Mouse (Mus musculus) mouse embryonic stem cell (cell line): ENCODE data around the gene Ncdn.

Experiments
- in situ Hi-C, 2 experiments: fragments of 300-500 bp; cut with MboI; formaldehyde crosslinking; loops; 1 replicate in 1 of 2; 3 replicates in 1 of 2; pipeline ENCODE4 v1.14.3; 2019 to 2020; ENCODE audit warnings: low sequenced_read_pairs in 2 of 2, low pct_unique_long_range_greater_than_20kb in 1 of 2, mixed read lengths in 1 of 2; ENCODE audit not compliant: unreplicated experiment in 1 of 2

Ncdn gene

DNA sequence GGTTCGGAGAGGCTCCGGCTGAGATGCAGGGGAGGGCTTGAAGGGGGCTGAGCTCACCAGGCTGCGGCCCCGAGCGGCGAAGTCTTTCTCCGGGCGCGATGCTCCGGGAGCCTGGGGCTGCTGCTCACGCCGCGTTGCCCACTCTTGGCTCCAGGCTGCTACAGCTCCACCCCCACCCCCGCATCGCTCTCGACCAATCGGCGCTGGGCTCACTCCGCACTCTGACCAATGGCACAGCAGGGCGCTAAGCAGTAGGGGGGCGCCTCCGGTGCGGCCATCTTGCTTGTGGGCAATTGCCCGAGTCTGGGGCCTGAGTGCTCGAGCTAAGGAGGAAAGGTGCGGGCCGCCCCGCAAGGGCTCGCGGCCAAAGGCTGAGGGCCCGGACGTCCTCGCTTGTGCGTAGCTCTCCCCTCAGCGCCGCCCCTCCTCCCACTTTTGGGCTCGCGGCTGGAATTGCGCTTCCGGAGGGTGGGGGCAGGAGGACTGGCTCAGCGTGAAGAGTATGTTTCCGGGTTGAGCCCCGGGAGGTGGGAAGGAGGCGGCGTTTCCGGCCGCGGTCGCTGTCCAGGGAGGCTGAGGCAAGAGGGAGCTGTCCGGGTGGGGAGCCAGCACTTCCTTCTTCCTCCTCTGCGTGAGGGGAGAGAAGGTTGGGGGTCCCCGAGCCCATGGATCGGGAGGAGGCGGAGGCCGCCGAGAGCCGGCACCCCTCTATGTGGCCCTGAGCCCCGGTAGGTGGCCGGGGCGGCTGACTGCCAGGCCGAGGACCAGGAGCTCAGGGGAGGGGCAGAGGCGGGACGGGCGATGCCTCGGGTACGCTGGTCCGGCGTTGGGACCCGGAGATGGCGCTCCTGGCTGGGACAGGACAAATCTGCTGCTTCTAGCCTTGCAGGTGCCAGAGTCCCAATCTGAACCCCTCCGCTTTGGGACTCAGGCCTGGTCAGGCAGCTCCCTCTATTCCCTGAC, at the start of gene Ncdn, which contains the start of gene AU040320:
Ncdn (minus strand) TSS at position 171 of the 963 bp plus-strand sequence.
AU040320 (plus strand) TSS at position 277 of the 963 bp plus-strand sequence.
- in situ Hi-C loops = no loop called here

DNA sequence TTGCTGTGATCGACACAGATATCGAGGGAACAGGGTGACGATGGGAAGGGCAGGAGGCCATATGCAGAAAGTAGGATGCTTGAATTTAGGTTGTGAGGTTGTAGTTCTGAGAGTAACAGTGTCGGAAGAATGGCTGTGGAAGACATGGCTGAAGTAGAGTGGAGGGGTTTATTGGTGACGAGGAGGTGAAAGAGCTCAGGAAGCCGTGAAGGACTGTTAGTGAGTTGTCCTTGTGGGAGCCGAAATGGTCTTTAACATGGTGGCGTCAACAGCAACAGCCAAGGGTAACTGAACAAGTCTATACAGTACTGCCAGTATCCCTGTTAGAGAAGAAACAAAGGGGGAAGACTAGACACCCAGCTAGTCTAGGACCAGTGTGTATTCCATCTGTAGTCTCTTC, 48.9 kb upstream of the Ncdn start:
- in situ Hi-C loops = no loop called here

GRCm38 (mm10) chr4:126792341-126793102, 39.3 kb upstream of the Ncdn start:
- in situ Hi-C loops = no loop called here

DNA sequence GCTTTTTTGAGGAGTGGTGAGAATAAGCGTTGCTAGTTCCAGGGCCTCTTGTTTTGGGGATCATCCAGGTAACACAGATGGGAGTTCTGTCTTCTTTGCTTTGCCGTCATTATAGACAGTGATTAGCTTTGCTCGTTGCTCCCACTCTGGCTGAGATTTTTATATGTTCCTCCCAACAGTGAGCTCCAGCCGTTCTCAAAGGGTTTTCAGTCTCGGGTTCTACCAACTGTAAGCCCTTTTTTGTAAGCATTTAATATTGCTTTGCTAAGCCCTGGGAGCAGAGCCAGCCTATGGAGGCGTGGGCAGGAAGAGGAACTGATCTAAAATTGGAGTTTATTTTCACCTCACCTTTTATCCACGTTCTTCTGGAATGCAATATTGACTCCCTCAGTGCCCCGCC, 29.8 kb upstream of the Ncdn start:
- in situ Hi-C loops = no loop called here

DNA sequence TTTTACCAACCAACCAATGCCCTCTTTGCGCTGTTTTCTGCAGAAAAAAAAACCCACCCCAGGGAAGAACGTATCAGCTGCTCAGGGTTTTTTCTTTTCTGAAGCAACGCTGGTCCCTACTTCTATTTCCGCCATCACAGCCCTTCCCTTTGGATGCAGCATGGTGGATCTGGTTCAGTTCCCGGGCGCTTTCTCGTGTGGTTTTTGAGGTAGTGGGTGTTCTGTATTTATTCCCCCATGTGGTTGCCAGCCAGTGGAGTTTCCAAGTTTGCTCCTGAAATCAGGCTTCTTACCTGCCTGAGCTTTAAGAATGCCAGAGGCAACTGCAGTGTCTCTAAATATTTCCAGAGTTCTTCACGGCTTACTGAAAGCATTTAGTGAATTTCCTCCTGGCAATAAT, 29.3 kb upstream of the Ncdn start:
- in situ Hi-C loops = no loop called here

GRCm38 (mm10) chr4:126781871-126782270, 28.6 kb upstream of the Ncdn start:
- in situ Hi-C loops = no loop called here

GRCm38 (mm10) chr4:126779826-126780775, 26.9 kb upstream of the Ncdn start:
- in situ Hi-C loops = no loop called here

- in situ Hi-C loops = no loop called here
Measured at GRCm38 (mm10) chr4:126779148-126779581, 25.9 kb upstream of the Ncdn start.

- in situ Hi-C loops = no loop called here
Measured at GRCm38 (mm10) chr4:126775182-126775581, 21.9 kb upstream of the Ncdn start.

DNA sequence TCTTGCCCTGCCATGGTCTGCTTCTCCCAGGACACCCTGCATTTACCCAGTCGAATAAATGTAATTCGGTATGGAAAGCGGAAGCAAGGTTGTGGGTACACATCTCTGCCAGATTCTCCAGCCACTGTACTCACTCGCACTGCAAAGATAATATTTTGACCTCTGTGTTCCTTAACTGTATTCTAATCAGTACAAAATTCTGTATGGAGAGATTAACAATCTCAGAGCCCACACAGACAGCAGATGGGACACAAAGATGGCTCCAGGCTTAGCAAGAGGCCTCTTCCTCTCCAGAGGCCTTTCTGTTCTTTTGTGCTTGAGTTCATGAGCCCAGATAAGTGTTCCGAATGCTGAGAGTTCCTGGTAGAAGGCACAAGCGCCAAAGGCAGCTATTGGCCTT, 20.6 kb upstream of the Ncdn start:
- in situ Hi-C loops = no loop called here

- in situ Hi-C loops = no loop called here
Measured at GRCm38 (mm10) chr4:126770831-126771230, 17.6 kb upstream of the Ncdn start.

- in situ Hi-C loops = no loop called here
Measured at GRCm38 (mm10) chr4:126769800-126770563, 16.7 kb upstream of the Ncdn start.

GRCm38 (mm10) chr4:126763483-126763882, 10.2 kb upstream of the Ncdn start:
- in situ Hi-C loops = no loop called here

DNA sequence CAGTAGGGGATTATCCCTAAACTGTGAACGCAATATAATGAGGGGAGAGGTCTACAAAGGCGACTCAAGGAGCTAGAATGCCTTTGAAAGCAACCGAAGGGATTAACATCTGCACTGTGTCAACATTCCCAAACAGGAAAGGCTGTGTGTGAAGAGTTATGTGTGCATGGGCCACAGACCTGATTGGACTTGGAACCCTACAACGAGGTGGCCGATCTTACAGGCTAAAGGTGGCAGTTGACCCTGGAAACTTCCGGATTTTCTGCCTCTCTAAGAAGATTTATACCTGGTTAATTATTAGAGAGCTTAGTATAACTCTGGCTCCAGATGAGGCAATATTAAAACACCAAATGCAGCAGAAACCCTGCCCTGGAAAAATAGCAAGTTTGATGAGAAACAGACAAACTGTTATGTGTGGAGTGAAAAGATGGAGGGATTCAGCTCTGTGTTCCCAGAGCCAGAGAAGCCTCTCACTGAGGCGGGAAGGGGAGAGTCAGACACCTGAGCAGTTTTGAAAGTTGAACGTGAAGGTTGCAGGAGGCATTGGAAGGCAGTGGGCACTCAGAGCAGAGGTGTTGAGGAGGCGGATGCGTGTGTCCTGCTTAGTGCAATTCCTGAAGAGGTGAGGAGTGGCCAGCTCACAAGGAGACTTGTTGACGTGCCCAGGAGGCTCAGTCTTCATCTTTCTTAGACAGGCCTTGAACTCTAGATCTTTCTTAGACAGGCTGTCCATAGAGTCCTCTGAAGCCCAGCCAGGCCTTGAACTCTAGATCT, 9.5 kb upstream of the Ncdn start:
- in situ Hi-C loops = no loop called here

DNA sequence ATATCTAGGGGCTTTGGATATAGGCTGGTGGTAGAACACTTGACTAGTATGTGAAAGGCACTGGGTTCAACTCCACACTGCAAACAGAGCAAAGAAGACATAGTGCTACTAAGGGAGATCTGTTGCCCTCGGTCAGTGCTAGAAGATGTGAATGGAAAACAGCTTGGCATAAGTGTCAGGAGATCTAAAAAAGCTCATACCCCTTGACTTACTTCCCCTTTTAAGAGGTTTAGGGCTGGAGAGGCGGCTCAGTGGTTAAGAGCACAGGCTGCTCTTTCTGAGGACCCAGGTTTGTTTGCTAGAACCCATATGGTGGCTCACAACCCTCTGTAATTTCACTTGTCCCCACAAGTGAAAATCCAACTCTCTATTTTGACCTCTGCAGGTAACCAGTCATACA, 6.2 kb upstream of the Ncdn start:
- in situ Hi-C loops = no loop called here

GRCm38 (mm10) chr4:126758299-126758698, 5.1 kb upstream of the Ncdn start:
- in situ Hi-C loops = no loop called here

DNA sequence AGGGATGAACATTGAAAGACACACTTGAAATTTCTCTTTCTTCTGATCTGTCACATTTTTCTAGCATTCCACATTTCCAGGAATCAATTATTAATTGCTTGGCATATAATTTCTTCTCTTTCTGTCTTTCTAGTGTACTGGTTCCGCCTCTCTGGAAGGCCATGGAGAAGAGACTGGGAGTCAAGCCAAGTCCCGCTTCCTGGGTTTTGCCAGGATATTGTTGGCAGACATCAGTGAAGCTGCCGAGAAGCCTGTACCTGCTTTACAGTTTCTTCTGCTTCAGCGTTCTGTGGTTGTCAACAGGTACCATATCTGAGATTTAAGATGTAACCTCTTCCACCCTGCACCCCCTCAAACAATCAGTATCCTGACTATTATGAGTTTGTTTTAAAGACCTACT, 3.5 kb upstream of the Ncdn start:
- in situ Hi-C loops = no loop called here
